In genomic region chr1:55820866-55821500, GRCm38 (mm10) we compare ENCODE assay signal across 12 mouse cellular contexts.
"Had no signal": no experiment of that assay in that cellular context is flagged by ENCODE, and none has a peak within 500 bp of the region (broad histone marks: within the 10 kb centered on the region; RNA-seq: fewer than 3 reads in every experiment).

No protein-coding gene starts in this region.

- H3K27ac ChIP-seq: layer of hippocampus, adult 2 months; liver, embryonic 15.5 days; midbrain, embryonic 12.5 days; stomach, postnatal 0 days had no signal

- H3K27me3 ChIP-seq: liver, embryonic 15.5 days; midbrain, embryonic 12.5 days had no signal

- H3K4me1 ChIP-seq: liver, embryonic 15.5 days; midbrain, embryonic 12.5 days had no signal

- H3K9me3 ChIP-seq: liver, embryonic 15.5 days; midbrain, embryonic 12.5 days had no signal

- DNase-seq: kidney, postnatal 10 days; lung, adult 2 months; lung, postnatal 10 days; lung, postnatal 4 days; thymus, postnatal 4 days had no signal

- ATAC-seq: intestine, postnatal 0 days; midbrain, embryonic 16.5 days had no signal

- H3K36me3 ChIP-seq: liver, embryonic 15.5 days; midbrain, embryonic 12.5 days had no signal

- H3K4me2 ChIP-seq: liver, embryonic 11.5 days; liver, embryonic 15.5 days; midbrain, embryonic 12.5 days had no signal

- H3K9ac ChIP-seq: liver, embryonic 15.5 days; midbrain, embryonic 12.5 days had no signal

- H3K4me3 ChIP-seq: layer of hippocampus, adult 2 months; liver, embryonic 15.5 days; midbrain, embryonic 12.5 days had no signal
